Mouse (Mus musculus) limb, embryonic 14.5 days (tissue): ENCODE results near the gene Txnip. TPM values are rescaled to one million over a fixed set of nuclear protein-coding genes. Genes with fewer than 3 reads are reported as not detected.
A peak's percentile ranks its signal among the peaks of the same experiment; 100 is the strongest.

Experiments
- ATAC-seq: fragments of 200-750 bp; cut with Nextera tagmentation; 2 replicates; pipeline ENCODE4 v1.8.0; 2017; ENCODE audit warnings: low read depth, moderate number of reproducible peaks, moderate TSS enrichment; ENCODE audit not compliant: low FRiP score
- DNase-seq: peaks from one replicate; pipeline ENCODE4 v3.0.0-alpha.2; 2015; ENCODE audit warnings: low spot score
- H3K27ac ChIP-seq: fragments of 300-500 bp; sonication (generic); replicated peaks from 2 replicates; pipeline ENCODE4 v1.5.1; 2014; ENCODE audit warnings: low read depth, mild to moderate bottlenecking, low read length, moderate library complexity, mixed read lengths
- H3K27me3 ChIP-seq: fragments of 300-500 bp; sonication (generic); 2 replicates; pipeline ENCODE4 v1.6.1; 2014; ENCODE audit warnings: low read length, mixed read lengths; ENCODE audit not compliant: control insufficient read depth, insufficient read depth
- H3K36me3 ChIP-seq: fragments of 300-500 bp; sonication (generic); 2 replicates; pipeline ENCODE4 v1.6.1; 2014; ENCODE audit warnings: mild to moderate bottlenecking, low read length, moderate library complexity, mixed read lengths; ENCODE audit not compliant: control insufficient read depth, insufficient read depth
- H3K4me1 ChIP-seq: fragments of 300-500 bp; sonication (generic); 2 replicates; pipeline ENCODE4 v1.6.1; 2014; ENCODE audit warnings: antibody characterized with exemption, low read length, mixed read lengths; ENCODE audit not compliant: control insufficient read depth, insufficient read depth
- H3K4me2 ChIP-seq: fragments of 300-500 bp; sonication (generic); replicated peaks from 2 replicates; pipeline ENCODE4 v1.6.1; 2014; ENCODE audit warnings: low read depth, mild to moderate bottlenecking, low read length, moderate library complexity; ENCODE audit not compliant: severe bottlenecking
- H3K4me3 ChIP-seq: fragments of 300-500 bp; sonication (generic); replicated peaks from 2 replicates; pipeline ENCODE4 v1.5.1; 2014; ENCODE audit warnings: low read length
- H3K9ac ChIP-seq: fragments of 300-500 bp; sonication (generic); 2 replicates; pipeline ENCODE4 v1.6.1; 2014; ENCODE audit warnings: mild to moderate bottlenecking, low read depth, low read length, moderate library complexity; ENCODE audit not compliant: severe bottlenecking
- H3K9me3 ChIP-seq: fragments of 300-500 bp; sonication (generic); 2 replicates; pipeline ENCODE4 v1.6.1; 2016; ENCODE audit warnings: low read length; ENCODE audit not compliant: control insufficient read depth
- POLR2A ChIP-seq: fragments of 200-500 bp; IDR thresholded peaks from 2 replicates; pipeline ENCODE4 v1.8.0; 2012; ENCODE audit warnings: inconsistent platforms, mild to moderate bottlenecking, moderate library complexity, borderline replicate concordance; ENCODE audit not compliant: insufficient read depth, insufficient read length; ENCODE audit errors: extremely low read depth
- WGBS: fragments of 180-500 bp; shearing (Covaris S2); extraction: QIAGEN DNeasy Blood & Tissue Kit; methylation state at CpG from one replicate; pipeline ENCODE4 v1.1.7; 2014; 5-methylcytosine and 5-hydroxymethylcytosine counted together
- polyA plus RNA-seq, 2 experiments: library from polyadenylated mRNA; depleted of rRNA in 1 of 2; stranded (reverse) in 1 of 2; unstranded in 1 of 2; fragments of >200 nt; fragmentation: Nextera tagmentation in 1 of 2; extraction: Ambion mirVana in 1 of 2; gene quantifications; 2 replicates each; pipeline versions ENCODE4 v1.2.1 to v1.2.3; 2012 to 2014

Txnip gene
- polyA plus RNA-seq, 2 experiments = 167 to 211 TPM

DNA sequence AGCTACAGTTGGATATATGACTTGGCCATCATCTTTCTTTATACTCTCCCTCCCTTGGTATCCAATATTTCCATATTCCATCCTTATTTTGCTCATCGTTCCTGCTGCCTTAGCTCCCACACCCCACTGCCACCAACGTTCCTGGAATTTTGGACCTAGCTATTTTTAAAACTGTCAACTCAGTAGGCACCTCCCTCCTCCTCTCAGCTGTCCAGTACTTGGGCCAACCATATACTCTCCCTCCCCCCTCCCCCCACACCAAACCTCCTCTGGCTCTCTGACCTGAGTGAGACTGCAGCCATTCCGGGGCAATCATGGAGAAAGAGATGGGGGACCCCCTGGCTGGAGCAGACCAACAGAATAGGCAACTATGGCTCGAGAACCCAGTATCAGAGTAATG, 32.8 kb upstream of the Txnip start, which contains the start of gene Hfe2:
Hfe2 (plus strand) TSS at position 259 of the 400 bp plus-strand sequence.
- H3K4me3 ChIP-seq = 0 out of 2 replicates have a peak within 1 kb of the TSS, but pooled peaks have one; percentile 7
- peaks cover 29% of the 10 kb centered on the region for H3K27me3 ChIP-seq

DNA sequence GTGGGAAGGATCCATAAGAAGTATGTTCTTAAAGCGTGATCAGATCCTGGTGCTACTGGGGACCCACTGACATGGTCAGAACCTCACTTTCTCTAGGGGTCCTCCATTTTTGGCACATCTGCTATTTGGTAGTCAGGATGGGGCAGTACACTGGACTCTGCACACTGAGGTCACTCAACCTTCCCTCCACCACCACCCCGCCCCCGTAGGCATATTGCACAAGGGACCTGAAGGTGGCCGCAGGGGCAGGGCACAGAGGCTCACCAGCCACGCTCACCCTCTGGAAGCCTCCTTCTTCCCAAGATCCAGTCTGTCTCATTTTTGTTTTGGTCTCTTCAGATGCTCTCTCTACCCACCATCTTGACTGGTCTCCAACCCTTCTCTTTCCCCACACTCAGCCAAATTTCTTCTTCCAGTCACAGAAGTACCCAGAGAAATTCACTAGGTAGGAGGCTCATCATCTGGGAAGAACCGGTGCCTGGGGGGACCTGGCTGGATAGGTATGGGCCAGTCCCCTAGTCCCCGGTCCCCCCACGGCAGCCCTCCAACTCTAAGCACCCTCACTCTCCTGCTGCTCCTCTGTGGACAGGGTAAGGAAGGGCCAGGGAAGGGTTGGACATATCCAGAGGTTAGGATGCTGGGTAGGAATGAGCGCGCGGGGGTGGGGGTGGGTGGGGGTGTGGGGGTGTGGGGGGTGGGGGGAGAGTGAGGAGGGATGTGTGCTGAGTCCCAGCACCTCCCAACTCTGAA, 31.6 kb upstream of the Txnip start:
- Histone ChIP-seq H3K27ac (no peak overlapping the region), H3K4me1 (peaks cover 7% of the 10 kb centered on the region; the same call in 1 of the 2 replicates), H3K9me3 (no peaks in the 10 kb centered on the region), H3K36me3 (no peaks in the 10 kb centered on the region), H3K4me3 (peak overlapping the region; percentile 40; the same call in 1 of the 2 replicates), H3K4me2 (peak overlapping the region; percentile 83; the same call in 1 of the 2 replicates), H3K9ac (no peak overlapping the region), H3K27me3 (peaks cover 29% of the 10 kb centered on the region)
- WGBS = 72% methylated on average over 11 of the region's 11 CpGs
- no peak for TF ChIP-seq POLR2A
- no peak for ATAC-seq
- DNase-seq = no peak

More for the DNA sequence above, 32.8 kb upstream of the Txnip start, which contains the start of gene Hfe2:
- ATAC-seq (peak; percentile 42; the same call in 1 of the 2 replicates), DNase-seq (no peak)
- H3K4me2 ChIP-seq = no peak within 1 kb of the TSS
- peaks cover 7% of the 10 kb centered on the region; the same call in 1 of the 2 replicates for H3K4me1 ChIP-seq
- no peaks in the 10 kb centered on the region for H3K9me3 ChIP-seq
- no peak within 1 kb of the TSS for H3K27ac ChIP-seq
- H3K36me3 ChIP-seq = no peaks in the 10 kb centered on the region
- H3K9ac ChIP-seq = no peak within 1 kb of the TSS
- 76% methylated on average over 4 of the region's 4 CpGs for WGBS
- no peak for TF ChIP-seq POLR2A

DNA sequence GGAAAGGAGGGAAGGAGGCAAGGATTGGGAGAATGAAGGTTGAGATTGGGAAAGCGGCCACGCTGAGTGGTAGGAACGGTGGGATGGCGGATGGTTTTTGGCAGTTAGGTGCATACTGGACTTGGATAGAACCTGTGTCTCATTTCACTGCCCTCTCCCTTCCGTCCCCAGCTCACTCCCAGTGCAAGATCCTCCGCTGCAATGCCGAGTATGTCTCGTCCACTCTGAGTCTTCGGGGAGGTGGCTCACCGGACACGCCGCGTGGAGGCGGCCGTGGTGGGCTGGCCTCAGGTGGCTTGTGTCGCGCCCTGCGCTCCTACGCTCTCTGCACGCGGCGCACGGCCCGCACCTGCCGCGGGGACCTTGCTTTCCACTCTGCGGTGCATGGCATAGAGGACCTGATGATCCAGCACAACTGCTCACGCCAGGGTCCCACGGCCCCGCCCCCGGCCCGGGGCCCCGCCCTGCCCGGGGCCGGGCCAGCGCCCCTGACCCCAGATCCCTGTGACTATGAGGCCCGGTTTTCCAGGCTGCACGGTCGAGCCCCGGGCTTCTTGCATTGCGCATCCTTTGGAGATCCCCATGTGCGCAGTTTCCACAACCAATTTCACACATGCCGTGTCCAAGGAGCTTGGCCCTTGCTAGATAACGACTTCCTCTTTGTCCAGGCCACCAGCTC, 30.8 kb upstream of the Txnip start:
- H3K4me1 ChIP-seq = peaks cover 7% of the 10 kb centered on the region; the same call in 1 of the 2 replicates
- H3K9me3 ChIP-seq = no peaks in the 10 kb centered on the region
- peak overlapping the region; percentile 46 for H3K9ac ChIP-seq
- ATAC-seq = peak; percentile 32; the same call in 1 of the 2 replicates
- no peak for TF ChIP-seq POLR2A
- H3K4me3 ChIP-seq = peak overlapping the region; percentile 40
- no peak overlapping the region for H3K27ac ChIP-seq
- no peaks in the 10 kb centered on the region for H3K36me3 ChIP-seq
- DNase-seq = no peak
- peak overlapping the region; percentile 83 for H3K4me2 ChIP-seq
- H3K27me3 ChIP-seq = peaks cover 29% of the 10 kb centered on the region
- 4% methylated on average over 41 of the region's 44 CpGs for WGBS

DNA sequence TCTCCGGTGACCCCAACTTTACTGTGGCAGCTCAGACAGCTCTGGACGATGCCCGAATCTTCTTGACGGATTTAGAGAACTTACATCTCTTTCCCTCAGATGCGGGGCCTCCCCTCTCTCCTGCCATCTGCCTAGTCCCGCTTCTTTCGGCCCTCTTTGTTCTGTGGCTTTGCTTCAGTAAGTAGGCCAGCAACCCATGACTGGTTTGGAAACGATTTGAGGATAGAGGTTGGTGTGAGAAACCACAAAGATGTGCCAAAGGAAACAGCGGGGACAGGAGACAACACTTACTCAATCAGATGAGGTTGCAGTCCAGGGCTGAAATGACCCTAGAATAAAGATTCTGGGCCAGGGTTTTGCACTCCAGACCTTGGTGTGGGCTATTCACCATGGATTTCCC, 29.3 kb upstream of the Txnip start:
- no peak for TF ChIP-seq POLR2A
- H3K4me2 ChIP-seq = no peak overlapping the region
- no peak overlapping the region for H3K4me3 ChIP-seq
- H3K36me3 ChIP-seq = no peaks in the 10 kb centered on the region
- ATAC-seq = no peak
- no peak overlapping the region for H3K27ac ChIP-seq
- H3K27me3 ChIP-seq = peaks cover 29% of the 10 kb centered on the region
- H3K9me3 ChIP-seq = no peaks in the 10 kb centered on the region
- peaks cover 7% of the 10 kb centered on the region; the same call in 1 of the 2 replicates for H3K4me1 ChIP-seq
- DNase-seq = no peak
- no peak overlapping the region for H3K9ac ChIP-seq
- WGBS = 53% methylated on average over 9 of the region's 9 CpGs

DNA sequence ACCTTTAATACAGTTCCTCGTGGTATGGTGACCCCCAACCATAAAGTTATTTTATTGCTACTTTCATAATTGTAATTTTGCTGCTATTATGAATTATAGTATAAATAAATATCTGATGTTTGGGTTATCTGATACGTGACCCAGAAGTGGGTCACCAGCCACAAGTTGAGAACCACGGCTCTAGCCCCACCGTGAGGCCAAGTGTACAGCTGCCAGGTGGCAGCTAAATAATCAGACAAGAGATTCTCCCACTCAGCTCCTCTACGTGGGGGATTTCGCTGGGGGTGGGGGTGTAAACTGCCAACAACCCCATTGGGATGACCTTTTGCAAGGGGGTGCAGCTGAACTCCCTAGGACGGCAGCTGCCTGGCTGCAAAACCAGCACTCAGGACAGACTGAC, 25.7 kb upstream of the Txnip start:
- no peaks in the 10 kb centered on the region for H3K36me3 ChIP-seq
- no peak for TF ChIP-seq POLR2A
- peaks cover 12% of the 10 kb centered on the region; the same call in 1 of the 2 replicates for H3K27me3 ChIP-seq
- H3K4me3 ChIP-seq = no peak overlapping the region
- H3K9ac ChIP-seq = no peak overlapping the region
- no peak for ATAC-seq
- WGBS = 60% methylated on average over 7 of the region's 7 CpGs
- H3K4me1 ChIP-seq = peaks cover 4% of the 10 kb centered on the region; the same call in 1 of the 2 replicates
- no peaks in the 10 kb centered on the region for H3K9me3 ChIP-seq
- no peak overlapping the region for H3K4me2 ChIP-seq
- no peak overlapping the region for H3K27ac ChIP-seq
- no peak for DNase-seq
